Mouse (Mus musculus): ENCODE measurements around the gene Minos1. TPM values are rescaled to one million over a fixed set of nuclear protein-coding genes. Genes with fewer than 3 reads are reported as not detected.

Minos1 gene
- total RNA-seq, 2 experiments from 2014 or later = 399 to 482 TPM

DNA sequence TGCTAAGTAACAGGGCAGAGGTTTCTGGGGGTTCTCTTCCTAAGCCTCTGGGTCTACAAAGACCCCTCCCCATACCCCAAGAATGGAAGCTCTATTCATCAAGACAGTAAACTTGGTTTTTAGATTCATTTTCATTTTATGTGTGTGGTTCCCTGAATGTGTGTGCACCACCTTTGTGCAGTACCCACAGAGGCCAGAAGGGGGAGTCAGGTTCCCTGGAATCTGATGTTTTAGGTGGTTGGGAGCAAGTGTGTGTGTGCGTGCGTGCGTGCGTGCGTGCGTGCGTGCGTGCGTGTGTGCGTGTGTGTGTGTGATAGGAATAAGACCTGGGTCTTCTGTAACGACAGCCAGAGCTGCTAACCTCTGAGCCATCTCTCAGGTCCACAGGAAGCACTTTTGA lies 14.2 kb upstream of the Minos1 start:
- DNase-seq = peak; percentile 35

DNA sequence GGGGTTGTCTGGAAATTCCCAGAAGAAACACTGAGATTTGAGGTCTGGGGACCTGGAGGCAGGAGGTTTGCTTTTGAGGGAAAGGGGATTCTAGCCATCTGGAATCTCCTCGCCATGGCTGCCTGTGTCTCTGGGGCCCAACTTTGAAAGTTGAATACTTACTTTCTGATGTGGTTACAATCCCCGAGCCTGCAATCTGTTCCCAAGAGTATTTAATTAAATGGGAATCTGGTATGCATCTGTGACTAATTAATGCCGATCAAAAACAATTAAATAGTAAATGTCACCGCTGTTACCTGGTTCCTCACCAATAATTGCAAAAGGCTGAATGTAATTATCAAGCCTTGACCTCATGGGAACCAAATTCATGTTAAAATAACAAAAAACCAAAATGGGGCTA lies 13.7 kb upstream of the Minos1 start:
- no peak for DNase-seq

DNA sequence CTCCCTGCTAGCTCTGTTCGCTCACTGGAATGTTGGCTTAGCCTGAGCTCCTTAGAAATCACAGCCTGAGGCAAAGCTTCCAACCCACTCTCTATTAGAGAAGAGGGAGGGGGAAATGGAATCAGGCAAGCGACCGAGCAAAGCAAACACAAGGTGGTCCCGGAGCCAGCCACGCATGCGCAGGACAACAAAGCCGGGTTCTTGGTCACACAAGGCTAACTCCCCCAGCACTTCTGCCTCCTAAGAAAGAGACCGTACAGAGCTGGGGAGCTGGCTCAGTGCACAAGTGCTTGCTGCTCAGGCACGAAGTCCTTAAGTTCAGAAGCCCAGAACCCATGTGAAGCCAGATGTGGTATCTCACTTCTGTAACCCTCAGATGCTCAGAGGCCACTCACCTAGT lies 12.1 kb upstream of the Minos1 start:
- DNase-seq = no peak

GRCm38 (mm10) chr4:139141785-139142184 lies 10.9 kb upstream of the Minos1 start:
- no peak for DNase-seq

DNA sequence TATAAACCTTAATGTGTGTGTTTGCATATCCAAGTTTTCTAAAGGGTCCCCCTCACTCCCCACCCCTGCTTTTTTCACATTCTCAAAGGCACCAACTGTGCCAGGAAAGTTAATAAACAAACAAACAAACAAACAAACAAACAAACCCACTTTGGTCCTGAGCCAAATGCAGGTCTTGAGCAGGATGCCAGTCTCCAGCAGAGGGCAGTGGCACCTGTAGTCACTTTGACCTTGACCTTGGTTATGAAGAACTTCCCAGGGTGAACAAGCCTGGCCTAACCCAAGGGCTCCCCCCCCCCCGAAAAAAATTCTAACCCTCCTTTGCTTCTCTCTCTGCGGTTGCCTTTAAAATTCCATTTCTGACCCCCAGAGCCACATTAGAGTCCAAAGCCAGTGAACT lies 9.4 kb upstream of the Minos1 start:
- no peak for DNase-seq

DNA sequence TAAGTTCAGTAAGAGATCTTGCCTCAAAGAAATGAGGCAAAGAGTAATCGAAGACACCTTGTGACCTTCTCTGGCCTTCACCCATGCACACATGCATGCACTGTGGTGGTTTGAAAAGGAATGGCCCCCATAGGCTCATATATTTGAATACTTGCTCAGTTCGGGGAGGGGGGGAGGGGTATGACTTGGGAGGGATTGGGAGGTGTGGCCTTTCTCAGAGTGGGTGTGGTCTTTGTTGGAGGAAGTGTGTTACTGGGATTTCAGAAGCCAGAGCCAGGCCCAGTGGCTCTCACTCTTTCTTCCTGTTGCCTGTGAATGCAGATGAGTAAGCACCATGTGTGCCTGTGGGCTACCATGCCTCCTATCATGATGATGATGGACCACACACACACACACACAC lies 5.1 kb upstream of the Minos1 start:
- no peak for DNase-seq

- DNase-seq = no peak
Observed at GRCm38 (mm10) chr4:139133109-139133508, 2.2 kb upstream of the Minos1 start.

DNA sequence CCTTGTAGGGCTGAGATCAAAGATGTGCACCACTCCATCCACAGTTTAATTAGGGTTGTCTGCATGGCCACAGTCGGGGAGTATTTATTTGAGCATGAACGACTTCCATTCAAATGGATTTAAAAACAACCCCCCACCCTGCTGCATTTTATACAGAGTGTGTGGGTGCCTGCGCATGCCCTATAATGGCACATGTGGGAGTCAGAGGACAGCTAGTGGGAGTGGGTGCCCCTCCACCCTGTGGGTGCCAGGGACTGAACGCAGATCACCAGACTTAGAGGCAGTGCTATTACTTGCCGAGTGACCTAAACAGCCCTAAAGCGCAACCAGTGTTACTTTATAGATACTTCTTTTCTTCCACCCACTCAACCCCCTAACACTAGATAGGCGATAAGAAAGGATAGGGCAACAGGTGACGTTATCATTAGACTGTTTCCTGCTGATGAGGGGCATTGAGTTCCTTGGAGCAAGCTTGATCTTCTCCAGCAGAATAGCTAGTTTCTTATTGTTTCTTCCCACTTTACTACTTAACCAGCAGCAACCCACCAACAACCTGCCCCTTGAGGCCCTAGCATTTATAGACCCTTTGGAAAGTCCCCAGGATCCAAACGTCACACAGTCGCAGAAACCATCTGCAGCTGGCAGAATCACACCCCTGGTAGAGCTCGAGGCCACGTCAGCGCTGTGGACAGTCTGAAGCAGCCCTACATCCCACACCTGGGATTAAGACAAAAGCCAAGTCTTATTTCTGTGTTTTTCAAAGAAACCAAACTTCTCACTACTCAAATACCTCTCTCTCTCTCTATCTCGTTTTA lies 1.2 kb upstream of the Minos1 start:
- DNase-seq = no peak

DNA sequence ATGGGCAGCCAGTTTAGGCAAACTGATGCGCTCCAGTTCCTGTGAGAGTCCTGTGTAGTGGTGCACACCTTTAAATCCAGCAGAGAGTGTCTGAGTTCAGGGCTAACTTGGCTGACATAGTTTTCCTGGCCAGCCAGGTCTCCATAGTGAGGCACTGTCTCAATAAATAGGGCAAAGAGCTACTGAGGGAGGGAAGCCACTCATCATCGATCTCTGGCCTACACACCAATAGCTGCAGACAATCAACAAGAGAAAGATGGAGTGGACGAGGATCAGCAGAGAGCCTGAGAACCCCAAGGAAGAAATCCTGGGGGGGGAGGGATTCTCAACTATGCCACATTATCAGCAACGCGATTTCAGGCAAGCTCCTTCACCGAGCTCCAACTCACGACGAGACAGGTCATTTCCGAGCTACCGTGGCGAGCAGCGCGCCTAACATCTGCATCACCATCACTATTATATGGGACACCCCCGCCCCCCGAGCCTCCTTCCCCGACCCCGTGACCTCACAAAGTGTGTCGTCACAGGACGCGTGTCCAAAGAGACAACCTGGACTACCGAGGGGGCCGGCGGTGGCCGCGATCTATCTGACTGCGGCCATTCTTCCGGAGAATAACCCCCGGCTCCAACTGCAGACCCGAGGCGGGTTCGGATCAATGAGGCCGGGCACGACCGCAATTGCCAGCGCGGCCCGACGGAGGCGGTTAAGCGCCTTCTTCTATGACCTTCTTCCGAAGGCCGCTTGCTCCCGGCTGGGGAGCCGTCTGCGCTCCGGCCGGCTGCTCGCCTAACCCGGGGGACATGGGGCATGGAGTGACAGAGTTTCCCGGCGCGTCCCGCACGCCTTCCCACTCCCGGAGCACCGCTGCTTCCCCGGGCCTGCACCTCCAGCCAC lies 860 bp downstream of the Minos1 start:
- DNase-seq = peak; percentile 44

- DNase-seq = no peak
Observed at GRCm38 (mm10) chr4:139126475-139126874, 4.4 kb downstream of the Minos1 start.

GRCm38 (mm10) chr4:139124940-139125339 lies 6.0 kb downstream of the Minos1 start:
- DNase-seq = no peak

DNA sequence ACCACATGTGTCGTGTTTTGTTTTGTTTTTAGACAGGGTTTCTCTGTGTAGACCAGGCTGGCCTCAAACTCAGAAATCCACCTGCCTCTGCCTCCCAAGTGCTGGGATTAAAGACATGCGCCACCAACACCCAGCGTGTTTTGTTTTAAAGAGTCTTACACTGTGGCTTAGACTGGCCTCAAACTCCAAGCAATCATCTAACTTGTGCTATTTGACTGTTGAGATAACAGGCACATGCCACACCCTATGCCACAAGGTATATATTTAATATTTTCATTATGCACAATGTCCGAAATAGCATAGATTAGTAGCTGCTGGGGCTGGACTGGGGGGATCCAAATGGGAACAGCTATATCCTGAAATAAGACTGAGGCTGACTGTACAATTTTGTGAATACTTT lies 8.4 kb downstream of the Minos1 start:
- DNase-seq = no peak

DNA sequence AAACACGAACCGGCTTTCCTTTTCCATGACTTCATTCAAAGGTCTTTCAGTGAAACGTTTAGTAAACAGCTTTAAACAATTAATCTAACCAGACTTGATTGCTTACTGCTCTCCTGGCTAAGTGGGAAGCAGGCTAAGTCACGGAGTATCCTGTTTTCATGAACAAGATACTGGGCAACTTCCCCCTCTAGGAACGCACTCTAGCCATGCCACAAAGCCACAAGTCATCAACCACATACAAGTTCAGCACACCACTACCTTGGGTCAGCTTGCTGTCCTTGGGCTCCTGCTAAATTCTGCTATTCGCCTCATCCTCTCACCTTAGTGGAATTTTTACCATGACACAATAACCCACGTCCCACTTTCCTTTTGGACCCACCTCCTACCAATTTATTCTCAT lies 9.9 kb downstream of the Minos1 start:
- DNase-seq = no peak

- DNase-seq = no peak
Observed at GRCm38 (mm10) chr4:139120281-139120814, 10.6 kb downstream of the Minos1 start.

- DNase-seq = no peak
Observed at GRCm38 (mm10) chr4:139116356-139117063, 14.4 kb downstream of the Minos1 start.

- no peak for DNase-seq
Observed at GRCm38 (mm10) chr4:139115721-139116120, 15.2 kb downstream of the Minos1 start.

- DNase-seq = no peak
Observed at GRCm38 (mm10) chr4:139112482-139112881, 18.4 kb downstream of the Minos1 start.

GRCm38 (mm10) chr4:139111421-139111820 lies 19.5 kb downstream of the Minos1 start:
- DNase-seq = no peak

DNA sequence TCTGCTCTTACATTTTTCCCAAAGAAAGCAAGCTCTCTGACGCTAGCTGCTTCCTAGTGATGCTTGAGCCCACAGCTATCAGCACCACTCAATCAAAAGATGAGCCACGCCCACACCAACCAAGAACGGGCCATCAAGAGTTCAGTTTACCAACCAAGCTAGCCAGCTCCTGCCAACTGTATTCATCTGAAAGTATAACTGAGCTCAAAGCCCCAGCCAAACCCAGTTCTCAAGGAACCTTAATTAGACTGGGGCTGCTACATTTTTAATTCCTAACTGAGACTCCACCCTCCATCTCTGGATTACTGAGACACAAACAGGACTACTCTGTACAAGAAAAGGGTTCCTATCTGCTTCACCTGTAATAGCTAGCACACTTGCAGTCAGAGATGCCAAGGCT lies 20.1 kb downstream of the Minos1 start:
- DNase-seq = no peak

- no peak for DNase-seq
Observed at GRCm38 (mm10) chr4:139105453-139105852, 25.5 kb downstream of the Minos1 start.

GRCm38 (mm10) chr4:139101546-139101945 lies 29.4 kb downstream of the Minos1 start:
- DNase-seq = no peak

GRCm38 (mm10) chr4:139100326-139100725 lies 30.6 kb downstream of the Minos1 start:
- DNase-seq = no peak
